Mouse (Mus musculus): ENCODE measurements at regions not wholly inside any gene's neighbourhood (a gene's known extent, or its start where the extent isn't known, plus 50 kb on each side); places are given as distances from the start of the nearest gene placed in this dataset.

DNA sequence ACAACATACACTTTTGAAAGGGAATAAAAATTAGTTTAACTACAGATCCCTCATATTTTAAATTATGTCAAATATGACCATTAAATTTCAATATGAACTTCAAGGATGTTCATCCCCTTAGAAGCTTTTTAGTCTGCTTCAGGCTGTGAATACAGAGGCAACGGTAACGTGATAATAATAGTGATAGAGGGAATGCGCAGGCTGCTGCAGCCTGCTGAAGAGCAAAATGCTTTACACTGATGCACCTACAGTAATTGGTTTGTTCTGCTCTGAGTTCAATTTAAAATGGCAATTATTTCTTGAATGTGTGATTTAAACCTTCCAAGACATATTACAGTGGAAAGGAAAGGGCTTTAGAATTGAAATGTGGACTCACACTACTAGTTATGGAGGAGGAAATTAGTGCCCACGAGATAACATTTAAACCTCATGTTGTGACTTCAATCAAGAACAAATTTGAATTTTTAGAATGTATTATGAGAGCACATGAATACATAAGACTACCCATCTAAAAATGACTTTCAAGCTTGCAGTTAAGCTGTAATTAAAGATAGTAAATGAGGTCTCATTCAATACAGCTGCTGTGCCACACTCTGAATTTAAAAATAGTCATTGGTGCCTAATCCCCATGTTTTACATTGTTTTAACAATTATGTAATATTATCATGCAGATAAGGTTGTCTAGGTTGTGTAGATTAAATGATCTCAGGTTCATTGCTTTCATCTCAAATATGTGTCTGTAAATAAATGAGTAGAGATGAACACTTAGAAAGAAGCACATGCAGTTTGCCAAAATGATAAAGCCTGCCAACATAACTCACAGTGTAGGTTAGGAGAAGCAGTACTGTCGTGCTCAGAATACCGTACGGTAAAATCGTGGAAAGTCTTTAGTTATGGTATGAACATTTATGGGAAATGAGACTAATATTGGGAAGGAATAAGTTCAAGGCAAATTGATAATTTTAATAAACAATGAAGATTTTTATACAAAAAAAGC lies 910.8 kb downstream of the Grik2 start:
- H3K27ac ChIP-seq: no peak overlapping the region
- 0 out of 2 replicates have a peak, but pooled peaks have one; percentile 55 for ATAC-seq

DNA sequence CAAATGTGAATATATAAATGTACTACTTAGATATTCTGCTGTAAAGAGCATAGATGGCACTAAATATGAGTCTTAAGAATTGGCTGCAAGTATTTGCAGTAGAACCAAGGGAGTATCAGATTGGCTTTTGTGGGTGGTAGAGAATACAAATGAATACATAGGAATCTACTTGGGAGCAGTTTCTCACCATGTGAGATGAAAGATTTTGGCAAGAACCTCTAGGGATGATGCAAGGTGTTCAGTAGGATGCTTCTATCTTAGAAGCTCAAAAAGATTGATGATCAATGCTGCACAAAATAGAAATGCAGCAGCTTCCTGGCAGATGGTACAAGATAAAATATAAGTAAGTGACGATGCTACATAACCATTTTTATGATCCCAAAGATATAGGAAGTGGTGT lies 915.6 kb downstream of the Grik2 start:
- 86% methylated on average over 1 of the region's 1 CpGs for WGBS
- ATAC-seq: no peak
- Histone ChIP-seq H3K9ac (replicated peaks; ENCODE audit: low read length) (no peak overlapping the region), H3K27ac (no peak overlapping the region), H3K27me3 (ENCODE audit: insufficient read depth, low read length) (no peaks in the 10 kb centered on the region), H3K9me3 (ENCODE audit: low read length) (no peaks in the 10 kb centered on the region), H3K4me3 (ENCODE audit: low read length) (no peak overlapping the region), H3K4me2 (ENCODE audit: low read depth, low read length) (no peak overlapping the region), H3K4me1 (ENCODE audit: insufficient read depth, low read length) (no peaks in the 10 kb centered on the region), H3K36me3 (ENCODE audit: insufficient read depth, low read length) (no peaks in the 10 kb centered on the region)
- DNase-seq (ENCODE audit: low spot score): no peak
- TF ChIP-seq CTCF (IDR thresholded peaks at IDR 0.05; ENCODE audit: low read depth): no peak

More for the DNA sequence above, 910.8 kb downstream of the Grik2 start:
- Histone ChIP-seq H3K4me1 (ENCODE audit: insufficient read depth, low read length) (no peaks in the 10 kb centered on the region), H3K36me3 (ENCODE audit: insufficient read depth, low read length) (no peaks in the 10 kb centered on the region), H3K4me3 (ENCODE audit: low read length) (no peak overlapping the region), H3K27me3 (ENCODE audit: insufficient read depth, low read length) (no peaks in the 10 kb centered on the region), H3K9ac (replicated peaks; ENCODE audit: low read length) (no peak overlapping the region), H3K4me2 (ENCODE audit: low read depth, low read length) (no peak overlapping the region), H3K9me3 (ENCODE audit: low read length) (no peaks in the 10 kb centered on the region)
- 72% methylated on average over 8 of the region's 8 CpGs for WGBS
- peak; percentile 16 for DNase-seq (ENCODE audit: low spot score)
- no peak for TF ChIP-seq CTCF (IDR thresholded peaks at IDR 0.05; ENCODE audit: low read depth)
